Mouse (Mus musculus) hindbrain, embryonic 16.5 days (tissue): Measurements from ENCODE around the gene D10Jhu81e. TPM values are rescaled to one million over a fixed set of nuclear protein-coding genes. Genes with fewer than 3 reads are reported as not detected.

Source experiments
- ATAC-seq: fragments of 200-750 bp; cut with Nextera tagmentation; 2 replicates; pipeline ENCODE4 v1.8.0; 2017; ENCODE audit warnings: moderate TSS enrichment, moderate library complexity
- H3K27ac ChIP-seq: fragments of 300-500 bp; sonication (generic); 2 replicates; pipeline ENCODE4 v1.5.1; 2014; ENCODE audit warnings: low read depth, mild to moderate bottlenecking, control low read depth, low read length, moderate library complexity
- H3K27me3 ChIP-seq: fragments of 300-500 bp; sonication (generic); replicated peaks from 2 replicates; pipeline ENCODE4 v1.6.1; 2014; ENCODE audit warnings: low read length; ENCODE audit not compliant: control insufficient read depth, insufficient read depth
- H3K36me3 ChIP-seq: fragments of 300-500 bp; sonication (generic); 2 replicates; pipeline ENCODE4 v1.6.1; 2014; ENCODE audit warnings: mild to moderate bottlenecking, low read length, moderate library complexity, mixed read lengths; ENCODE audit not compliant: control insufficient read depth, insufficient read depth
- H3K4me1 ChIP-seq: fragments of 300-500 bp; sonication (generic); 2 replicates; pipeline ENCODE4 v1.6.1; 2014; ENCODE audit warnings: low read depth, low read length; ENCODE audit not compliant: control insufficient read depth, insufficient read depth
- H3K4me2 ChIP-seq: fragments of 300-500 bp; sonication (generic); 2 replicates; pipeline ENCODE4 v1.6.1; 2014; ENCODE audit warnings: mild to moderate bottlenecking, low read length, control low read depth, moderate library complexity
- H3K4me3 ChIP-seq: fragments of 300-500 bp; sonication (generic); 2 replicates; pipeline ENCODE4 v1.5.1; 2014; ENCODE audit warnings: mild to moderate bottlenecking, low read length, control low read depth, moderate library complexity
- H3K9ac ChIP-seq: fragments of 300-500 bp; sonication (generic); 2 replicates; pipeline ENCODE4 v1.6.1; 2014; ENCODE audit warnings: low read depth, mild to moderate bottlenecking, control low read depth, low read length, moderate library complexity
- H3K9me3 ChIP-seq: fragments of 300-500 bp; sonication (generic); 2 replicates; pipeline ENCODE4 v1.6.1; 2014; ENCODE audit warnings: mild to moderate bottlenecking, low read length, moderate library complexity; ENCODE audit not compliant: control insufficient read depth
- WGBS: fragments of 180-500 bp; shearing (Covaris S2); extraction: QIAGEN DNeasy Blood & Tissue Kit; methylation state at CpG from one replicate; pipeline ENCODE4 v1.1.7; 2014; 5-methylcytosine and 5-hydroxymethylcytosine counted together
- polyA plus RNA-seq: library from polyadenylated mRNA; unstranded; fragments of >200 nt; fragmentation: Nextera tagmentation; extraction: Ambion mirVana; gene quantifications from 2 replicates; pipeline ENCODE4 v1.2.1, GENCODE M21; 2015

D10Jhu81e gene
- polyA plus RNA-seq, 1 experiment from 2014 or later, result 35.4 TPM

DNA sequence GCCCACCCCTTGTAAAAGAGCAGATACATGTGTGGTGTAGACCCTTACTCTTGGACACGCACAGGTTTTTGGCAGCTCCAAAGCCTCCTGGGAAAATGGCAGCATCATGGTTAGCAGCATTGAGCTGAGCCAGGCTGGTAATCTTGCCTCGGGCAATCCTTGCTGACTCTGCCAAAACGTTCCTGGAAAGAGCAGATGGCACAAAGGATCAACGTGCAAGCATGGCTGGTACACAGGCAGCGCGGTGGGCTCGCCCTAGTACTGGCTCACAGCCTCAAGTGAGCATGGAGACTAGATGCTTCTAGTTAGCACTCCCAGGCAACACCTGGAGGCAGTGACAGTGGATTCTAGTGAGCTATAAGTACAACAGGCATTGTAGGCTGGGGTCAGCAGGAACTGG, 2.2 kb downstream of the D10Jhu81e start:
- Histone ChIP-seq H3K9me3 (no peaks in the 10 kb centered on the region), H3K4me3 (no peak overlapping the region), H3K27me3 (no peaks in the 10 kb centered on the region), H3K4me1 (peaks cover 20% of the 10 kb centered on the region), H3K4me2 (no peak overlapping the region), H3K36me3 (peaks cover 20% of the 10 kb centered on the region; the same call in 1 of the 2 replicates), H3K9ac (no peak overlapping the region), H3K27ac (no peak overlapping the region)
- ATAC-seq, result no peak
- 86% methylated on average over 7 of the region's 7 CpGs for WGBS

GRCm38 (mm10) chr10:78165256-78166005, 4.2 kb downstream of the D10Jhu81e start:
- H3K9me3 ChIP-seq, result no peaks in the 10 kb centered on the region
- H3K4me2 ChIP-seq, result no peak overlapping the region
- ATAC-seq, result no peak
- H3K27ac ChIP-seq, result no peak overlapping the region
- H3K9ac ChIP-seq, result no peak overlapping the region
- H3K27me3 ChIP-seq, result no peaks in the 10 kb centered on the region
- 92% methylated on average over 21 of the region's 21 CpGs for WGBS
- H3K4me1 ChIP-seq, result peaks cover 20% of the 10 kb centered on the region
- H3K4me3 ChIP-seq, result no peak overlapping the region
- peaks cover 16% of the 10 kb centered on the region for H3K36me3 ChIP-seq

GRCm38 (mm10) chr10:78164786-78165185, 4.8 kb downstream of the D10Jhu81e start:
- Histone ChIP-seq H3K9me3 (no peaks in the 10 kb centered on the region), H3K27ac (no peak overlapping the region), H3K9ac (no peak overlapping the region), H3K4me3 (no peak overlapping the region), H3K27me3 (no peaks in the 10 kb centered on the region), H3K4me2 (no peak overlapping the region), H3K36me3 (peaks cover 16% of the 10 kb centered on the region), H3K4me1 (peaks cover 16% of the 10 kb centered on the region)
- no peak for ATAC-seq
- WGBS, result 92% methylated on average over 12 of the region's 12 CpGs

DNA sequence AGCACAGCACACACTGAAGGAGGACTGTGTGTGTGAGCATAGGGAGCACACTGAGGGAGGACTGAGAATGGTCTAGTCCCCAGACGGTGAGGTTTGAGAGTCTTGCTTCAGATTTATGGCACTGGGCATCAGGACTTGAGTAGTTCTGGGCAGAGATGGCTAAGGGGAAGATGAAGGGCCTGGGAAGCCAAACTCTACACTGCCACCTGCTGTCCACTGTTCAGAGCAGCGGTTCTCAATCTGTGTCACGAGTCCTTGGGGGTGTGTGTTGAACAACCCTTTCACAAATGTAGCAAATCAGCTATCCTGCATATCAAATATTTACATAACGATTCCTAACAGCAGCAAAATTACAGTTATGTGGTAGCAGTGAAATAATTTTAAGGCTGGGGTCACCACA, 5.7 kb downstream of the D10Jhu81e start:
- Histone ChIP-seq H3K27me3 (no peaks in the 10 kb centered on the region), H3K4me3 (no peak overlapping the region), H3K4me2 (no peak overlapping the region), H3K9me3 (no peaks in the 10 kb centered on the region), H3K9ac (no peak overlapping the region), H3K4me1 (peaks cover 19% of the 10 kb centered on the region), H3K36me3 (peaks cover 16% of the 10 kb centered on the region), H3K27ac (no peak overlapping the region)
- no peak for ATAC-seq
- 32% methylated on average over 4 of the region's 4 CpGs for WGBS

DNA sequence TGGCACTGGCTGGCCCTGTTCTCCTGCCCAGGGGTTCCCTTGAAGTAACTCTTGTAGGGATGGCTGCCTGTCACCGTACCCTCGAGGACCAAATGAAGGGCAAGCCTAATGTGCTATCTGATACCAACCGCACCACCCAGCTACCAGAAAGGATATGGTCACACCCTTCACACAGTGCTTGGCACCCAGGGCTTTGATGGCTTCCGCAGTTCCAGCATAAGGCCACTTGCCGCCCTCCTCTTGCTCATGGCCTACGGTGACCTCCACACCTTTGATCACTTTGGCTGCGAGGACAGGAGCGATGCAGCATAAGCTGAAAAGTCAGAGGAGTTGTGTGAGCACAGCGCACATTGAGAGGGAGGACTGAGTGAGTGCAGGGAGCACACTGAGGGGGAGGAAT, 6.3 kb downstream of the D10Jhu81e start:
- no peaks in the 10 kb centered on the region for H3K27me3 ChIP-seq
- H3K4me1 ChIP-seq, result peaks cover 12% of the 10 kb centered on the region
- no peak overlapping the region for H3K9ac ChIP-seq
- WGBS, result 97% methylated on average over 9 of the region's 9 CpGs
- H3K27ac ChIP-seq, result no peak overlapping the region
- no peak overlapping the region for H3K4me3 ChIP-seq
- no peak for ATAC-seq
- no peaks in the 10 kb centered on the region for H3K9me3 ChIP-seq
- H3K4me2 ChIP-seq, result no peak overlapping the region
- peaks cover 16% of the 10 kb centered on the region for H3K36me3 ChIP-seq

DNA sequence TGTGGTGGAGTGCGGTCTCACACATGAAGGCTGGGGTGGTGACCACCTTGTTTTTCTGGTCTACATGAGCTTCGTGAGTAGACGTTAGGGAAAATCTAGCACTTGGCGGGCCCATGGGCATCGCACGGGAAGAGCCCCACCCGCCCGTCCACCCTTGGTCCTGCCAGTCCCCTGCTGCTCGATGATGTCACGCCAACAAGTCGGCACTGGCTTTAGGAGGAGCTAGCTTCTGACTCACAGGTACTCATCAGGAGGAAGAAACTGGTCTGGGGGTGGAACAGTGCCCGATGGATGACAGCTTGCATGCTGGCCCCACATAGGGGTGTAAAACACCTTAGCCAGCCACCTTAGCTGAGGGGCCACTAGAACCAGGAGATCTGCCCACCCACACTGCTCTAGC, 6.9 kb downstream of the D10Jhu81e start:
- H3K27me3 ChIP-seq, result no peaks in the 10 kb centered on the region
- WGBS, result 93% methylated on average over 12 of the region's 12 CpGs

GRCm38 (mm10) chr10:78161096-78161495, 8.5 kb downstream of the D10Jhu81e start:
- no peaks in the 10 kb centered on the region for H3K9me3 ChIP-seq
- H3K4me2 ChIP-seq, result no peak overlapping the region
- H3K36me3 ChIP-seq, result peaks cover 16% of the 10 kb centered on the region
- no peaks in the 10 kb centered on the region for H3K27me3 ChIP-seq
- no peak overlapping the region for H3K27ac ChIP-seq
- no peak for ATAC-seq
- peaks cover 6% of the 10 kb centered on the region for H3K4me1 ChIP-seq
- no peak overlapping the region for H3K9ac ChIP-seq
- H3K4me3 ChIP-seq, result no peak overlapping the region
- WGBS, result 85% methylated on average over 8 of the region's 8 CpGs

More for the DNA sequence above, 6.9 kb downstream of the D10Jhu81e start:
- Histone ChIP-seq H3K27ac (no peak overlapping the region), H3K9ac (no peak overlapping the region), H3K4me1 (peaks cover 9% of the 10 kb centered on the region), H3K9me3 (no peaks in the 10 kb centered on the region), H3K36me3 (peaks cover 16% of the 10 kb centered on the region), H3K4me3 (no peak overlapping the region), H3K4me2 (no peak overlapping the region)
- no peak for ATAC-seq

DNA sequence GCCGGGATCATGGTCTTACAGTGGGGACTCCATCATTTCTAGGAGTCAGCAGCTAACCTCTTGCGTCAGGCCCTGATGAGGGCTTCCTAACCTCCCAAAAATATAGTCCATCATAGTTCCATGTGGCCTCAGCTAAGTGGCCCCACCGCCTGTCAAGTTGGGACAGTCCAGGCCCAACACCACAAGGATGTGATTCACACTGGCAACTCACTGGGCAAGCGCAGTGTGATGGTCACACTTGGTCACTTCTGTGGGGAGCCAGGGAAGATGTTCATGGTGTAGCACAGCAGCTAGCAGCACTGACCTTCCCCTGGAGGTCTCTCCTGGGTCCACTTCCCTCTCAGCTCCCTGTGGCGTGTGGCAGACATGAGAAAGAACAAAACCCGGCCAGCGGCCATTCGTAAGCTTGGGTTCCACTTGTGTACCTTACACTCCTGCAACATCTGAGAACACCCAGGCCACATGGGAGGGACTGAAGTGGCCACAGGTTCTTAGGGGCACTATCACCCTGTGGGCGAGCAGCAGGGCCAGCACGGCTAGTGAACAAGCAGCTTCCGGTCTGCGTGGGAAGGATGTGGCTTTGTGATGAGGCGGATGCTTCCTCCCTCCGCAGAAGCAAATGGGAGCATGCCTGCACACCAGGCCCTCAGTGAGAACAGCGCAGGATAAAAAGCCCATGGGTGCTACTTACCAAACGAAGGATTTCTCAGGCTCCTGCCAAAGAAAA, 9.1 kb downstream of the D10Jhu81e start:
- Histone ChIP-seq H3K27ac (no peak overlapping the region), H3K9ac (no peak overlapping the region), H3K27me3 (no peaks in the 10 kb centered on the region), H3K36me3 (peaks cover 16% of the 10 kb centered on the region), H3K4me3 (no peak overlapping the region), H3K4me1 (peaks cover 6% of the 10 kb centered on the region), H3K4me2 (no peak overlapping the region), H3K9me3 (no peaks in the 10 kb centered on the region)
- 91% methylated on average over 16 of the region's 16 CpGs for WGBS
- ATAC-seq, result peak; percentile 22

- Histone ChIP-seq H3K4me2 (peak overlapping the region; percentile 46), H3K27me3 (no peaks in the 10 kb centered on the region), H3K9me3 (no peaks in the 10 kb centered on the region), H3K4me1 (peaks cover 6% of the 10 kb centered on the region), H3K9ac (peak overlapping the region; percentile 32; the same call in 1 of the 2 replicates), H3K36me3 (peaks cover 16% of the 10 kb centered on the region), H3K4me3 (no peak overlapping the region; the same call in 1 of the 2 replicates), H3K27ac (no peak overlapping the region)
- 1% methylated on average over 5 of the region's 7 CpGs for WGBS
- peak; percentile 81 for ATAC-seq
These were observed 9.7 kb downstream of the D10Jhu81e start for GRCm38 (mm10) chr10:78159906-78160305.
